Mouse (Mus musculus): ENCODE measurements around the gene Dock1.

Dock1 gene

DNA sequence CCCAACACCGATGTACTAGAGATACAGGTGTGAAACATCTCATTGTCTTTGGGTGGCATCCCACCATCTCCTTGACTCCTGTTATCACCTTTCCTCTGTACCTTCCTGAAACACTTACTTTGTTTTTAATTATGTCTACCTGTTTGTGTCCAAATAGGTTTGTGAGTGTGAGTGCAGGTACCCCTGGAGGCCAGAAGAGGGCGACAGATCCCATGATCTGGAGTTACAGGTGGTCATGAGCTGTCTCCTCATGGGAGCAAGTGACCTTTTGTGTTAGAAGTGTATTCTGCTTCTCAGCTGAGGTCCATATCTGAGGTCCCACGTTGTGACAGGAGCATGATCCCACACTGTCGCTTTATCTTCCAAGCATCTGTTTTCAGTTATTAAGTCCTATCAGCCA, 290.4 kb downstream of the Dock1 start:
- no peak for DNase-seq (ENCODE audit: low read depth)

DNA sequence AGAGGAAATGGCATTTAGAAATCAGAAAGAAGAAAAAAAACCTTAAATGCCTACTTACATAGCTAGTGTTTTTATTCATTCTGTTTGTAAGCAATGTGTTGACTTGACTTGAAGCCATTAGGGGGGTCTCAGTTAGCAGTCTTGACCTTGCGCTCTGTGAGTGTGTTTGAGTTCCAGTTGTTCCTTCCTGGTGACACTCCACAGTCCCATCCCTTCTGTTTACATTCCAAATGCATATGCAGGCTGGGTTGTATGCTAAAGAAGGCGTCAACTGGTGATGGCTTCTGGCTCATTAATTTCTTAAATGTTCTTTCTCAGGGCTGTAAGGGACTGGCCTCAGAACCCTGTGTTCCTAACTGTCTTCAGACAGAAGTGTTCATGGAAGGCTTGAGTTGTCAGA, 291.2 kb downstream of the Dock1 start:
- DNase-seq (ENCODE audit: low read depth) = no peak

DNA sequence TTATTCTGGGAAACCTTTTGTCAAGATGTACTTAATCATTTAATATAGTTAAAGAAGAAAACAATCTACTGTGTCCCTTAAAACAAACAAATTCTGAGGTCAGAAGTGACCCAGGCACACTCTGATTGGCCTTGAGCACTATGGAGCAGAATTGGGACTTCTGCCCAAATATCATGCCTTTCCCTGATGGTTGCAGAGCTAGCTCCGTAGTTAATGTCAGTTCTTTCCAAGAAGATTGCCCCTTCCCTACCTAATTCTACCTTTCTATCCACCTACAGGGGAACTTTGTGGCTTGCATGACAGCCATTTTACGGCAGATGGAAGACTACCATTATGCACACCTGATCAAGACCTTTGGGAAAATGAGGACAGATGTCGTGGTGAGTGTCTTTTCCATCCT, 319.8 kb downstream of the Dock1 start:
- no peak for DNase-seq (ENCODE audit: low read depth)

DNA sequence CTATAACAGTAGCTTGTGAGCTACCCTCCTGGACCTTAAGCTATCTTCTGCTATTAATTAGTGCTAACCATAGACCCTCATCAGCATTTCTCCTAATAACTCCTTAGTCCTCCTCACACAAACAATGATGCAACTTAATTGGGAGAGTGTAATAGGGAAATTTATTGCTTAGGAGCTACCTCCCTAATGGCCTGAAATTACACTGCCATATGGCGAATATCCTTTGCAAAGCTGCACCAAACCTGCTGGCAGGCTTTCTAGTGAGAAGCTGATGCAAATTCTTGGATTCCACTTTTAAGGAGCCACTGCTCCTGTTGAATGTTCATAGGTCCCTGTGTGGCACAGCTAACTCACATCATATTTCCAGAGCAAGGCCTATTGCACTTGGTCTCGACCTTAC, 320.5 kb downstream of the Dock1 start:
- DNase-seq (ENCODE audit: low read depth) = no peak

DNA sequence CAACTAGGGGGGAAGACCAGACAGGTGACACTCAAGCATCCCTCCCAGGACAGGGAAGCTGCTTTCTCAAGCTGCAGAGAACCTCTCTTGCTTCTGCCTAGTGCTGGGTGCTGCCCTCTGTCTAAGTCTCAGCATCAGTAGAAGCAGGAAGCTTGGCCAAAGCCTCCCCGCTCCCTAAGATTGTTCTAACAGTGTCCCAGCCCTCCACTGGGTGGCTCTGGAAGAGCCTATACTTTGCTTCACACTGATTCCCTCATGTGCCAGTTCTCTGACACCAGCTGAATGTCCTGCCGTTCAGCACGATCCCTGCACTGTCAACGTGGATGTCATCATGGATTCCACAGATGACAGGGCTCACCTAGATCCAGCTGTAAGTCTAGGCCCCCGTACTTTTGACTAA, 324.5 kb downstream of the Dock1 start:
- no peak for DNase-seq (ENCODE audit: low read depth)

DNA sequence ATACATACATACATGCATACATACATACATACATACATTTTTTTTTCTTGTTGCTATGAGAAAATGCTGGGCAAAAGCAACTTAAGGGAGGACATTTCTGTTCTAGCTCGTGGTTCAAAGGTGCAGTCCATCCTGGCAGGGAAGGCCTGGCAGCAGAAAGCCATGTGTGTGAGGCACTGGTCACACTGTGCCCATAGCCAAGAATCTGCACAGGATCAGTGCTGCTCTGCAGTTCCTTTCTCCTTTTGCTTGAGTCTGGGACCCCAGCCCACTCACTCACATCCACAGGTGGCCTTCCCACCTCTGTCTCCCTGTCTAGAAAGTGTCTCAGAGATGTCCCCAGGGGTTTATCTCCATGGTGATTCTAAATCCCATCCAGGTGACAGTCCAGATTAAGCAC, 331.8 kb downstream of the Dock1 start:
- DNase-seq (ENCODE audit: low read depth) = no peak

DNA sequence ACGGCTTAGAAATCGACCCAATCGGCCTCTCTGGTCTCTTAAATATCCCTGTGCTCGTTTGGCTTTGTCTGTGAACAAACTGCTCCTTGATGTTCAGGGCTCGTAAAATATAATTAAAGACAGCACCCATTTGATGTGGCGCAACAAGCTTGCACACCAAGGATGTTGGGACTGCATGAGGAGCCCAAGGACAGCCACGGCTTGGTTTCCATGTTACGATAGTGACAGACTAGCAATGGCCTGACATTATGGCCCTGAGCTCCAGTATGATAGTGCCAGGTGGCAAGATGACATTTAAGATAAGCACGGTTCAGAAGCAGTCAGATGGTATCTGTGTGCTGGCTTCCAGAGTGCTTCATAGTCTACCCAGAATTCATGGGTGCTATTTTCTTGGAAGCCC, 332.4 kb downstream of the Dock1 start:
- DNase-seq (ENCODE audit: low read depth) = no peak

DNA sequence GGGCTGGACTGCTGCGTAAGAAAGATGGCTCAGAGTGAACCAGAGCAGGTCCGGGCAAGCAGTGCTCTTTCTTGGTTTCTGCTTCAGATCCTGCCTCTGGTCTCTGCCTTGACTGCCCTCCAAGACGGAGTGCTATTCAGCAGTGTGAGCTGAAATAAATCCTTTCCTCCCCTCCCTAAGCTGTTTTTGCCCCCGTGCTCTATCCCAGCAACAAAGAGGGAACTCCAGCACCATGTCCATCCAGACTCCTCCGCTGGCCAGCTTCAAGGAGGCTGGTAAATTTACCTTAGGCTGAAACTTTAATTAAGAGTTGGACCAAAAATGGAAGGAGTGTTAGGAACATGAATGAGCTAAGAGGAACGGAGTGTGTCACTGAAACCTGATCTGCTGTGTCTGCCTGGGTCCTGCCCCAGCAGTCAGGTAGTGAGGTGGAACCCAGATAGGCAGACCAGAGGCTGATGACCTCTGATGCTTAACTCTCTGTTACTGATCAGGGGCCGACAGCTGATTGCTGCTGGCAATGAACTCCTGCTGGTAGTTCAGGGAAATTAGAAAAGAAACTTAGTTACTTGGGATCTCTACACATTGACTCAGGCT, 335.6 kb downstream of the Dock1 start:
- no peak for DNase-seq (ENCODE audit: low read depth)

DNA sequence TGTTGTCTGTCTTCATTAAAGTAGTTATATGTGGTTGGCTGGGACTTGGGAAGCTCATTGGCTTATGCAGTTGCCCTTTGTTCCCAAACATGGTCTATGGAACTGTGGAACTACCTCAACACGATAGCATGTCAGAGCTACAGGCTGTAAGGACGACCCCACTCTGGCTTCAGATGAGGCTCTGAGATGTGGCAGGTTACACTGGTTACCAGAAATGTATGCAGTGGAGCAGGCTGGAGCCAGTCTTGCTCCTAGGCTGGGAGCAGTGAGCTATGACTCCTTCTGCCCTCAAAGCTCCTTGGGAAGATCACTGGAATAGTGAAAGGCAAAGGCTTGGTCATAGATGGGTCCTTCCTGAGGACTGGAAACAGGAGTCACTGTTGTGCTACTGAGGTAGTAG, 337.6 kb downstream of the Dock1 start:
- no peak for DNase-seq (ENCODE audit: low read depth)

DNA sequence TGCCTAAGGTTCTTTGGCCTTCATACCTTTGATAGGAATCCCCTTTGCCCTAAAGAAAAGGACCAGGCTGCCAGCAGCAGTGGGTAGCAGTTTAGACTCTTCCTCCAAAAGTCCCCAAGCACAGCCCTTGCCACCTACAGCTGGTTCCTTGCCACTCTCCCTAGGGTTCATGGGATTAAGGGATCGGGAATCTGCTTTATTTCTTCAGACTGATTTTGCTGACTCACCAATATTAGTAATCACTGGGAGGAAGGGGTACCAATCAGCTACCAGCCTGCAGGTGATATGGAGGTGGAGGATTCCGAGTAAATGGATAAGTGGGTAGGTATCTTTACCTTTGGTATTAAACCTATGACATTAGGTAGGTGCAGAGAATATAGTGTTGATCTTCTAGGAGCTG, 340.5 kb downstream of the Dock1 start:
- no peak for DNase-seq (ENCODE audit: low read depth)

DNA sequence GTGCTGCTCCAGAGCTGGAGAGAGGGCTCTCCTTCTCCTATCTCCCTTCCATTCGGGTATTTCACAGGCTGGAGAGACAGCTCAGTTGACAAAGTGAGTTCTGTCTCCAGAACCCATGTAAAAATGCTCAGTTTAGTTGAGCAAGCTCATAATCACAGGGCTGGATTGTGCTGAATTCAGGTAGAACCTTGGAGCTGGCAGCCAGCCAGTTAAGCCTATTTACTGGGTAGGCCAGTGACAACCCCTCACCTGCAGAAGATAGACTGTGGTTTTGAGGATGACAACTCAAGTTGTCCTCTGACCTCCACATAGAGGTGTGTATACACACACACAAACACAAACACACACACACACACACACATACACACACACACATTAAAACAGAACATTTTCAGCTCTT, 347.1 kb downstream of the Dock1 start:
- DNase-seq (ENCODE audit: low read depth) = no peak

DNA sequence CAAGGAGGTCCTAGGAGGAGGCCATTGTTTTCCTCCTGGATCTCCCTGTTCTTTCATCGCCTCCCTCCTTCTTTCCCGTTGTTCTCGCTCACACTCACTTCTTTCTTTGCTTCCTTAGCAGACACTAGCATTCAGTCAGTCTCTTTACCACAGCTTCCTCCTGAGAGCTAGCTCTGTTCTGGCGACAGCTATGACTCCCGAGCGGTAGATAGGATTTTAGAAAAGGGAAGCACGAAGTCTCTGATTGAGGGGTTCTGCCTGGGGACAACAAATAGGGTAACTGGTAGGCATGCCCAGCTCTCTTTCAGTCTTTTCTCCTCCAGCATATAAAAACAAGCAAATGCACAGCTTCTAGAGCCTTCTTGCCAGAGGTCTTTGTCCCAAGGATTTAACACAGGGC, 350.3 kb downstream of the Dock1 start:
- no peak for DNase-seq (ENCODE audit: low read depth)

DNA sequence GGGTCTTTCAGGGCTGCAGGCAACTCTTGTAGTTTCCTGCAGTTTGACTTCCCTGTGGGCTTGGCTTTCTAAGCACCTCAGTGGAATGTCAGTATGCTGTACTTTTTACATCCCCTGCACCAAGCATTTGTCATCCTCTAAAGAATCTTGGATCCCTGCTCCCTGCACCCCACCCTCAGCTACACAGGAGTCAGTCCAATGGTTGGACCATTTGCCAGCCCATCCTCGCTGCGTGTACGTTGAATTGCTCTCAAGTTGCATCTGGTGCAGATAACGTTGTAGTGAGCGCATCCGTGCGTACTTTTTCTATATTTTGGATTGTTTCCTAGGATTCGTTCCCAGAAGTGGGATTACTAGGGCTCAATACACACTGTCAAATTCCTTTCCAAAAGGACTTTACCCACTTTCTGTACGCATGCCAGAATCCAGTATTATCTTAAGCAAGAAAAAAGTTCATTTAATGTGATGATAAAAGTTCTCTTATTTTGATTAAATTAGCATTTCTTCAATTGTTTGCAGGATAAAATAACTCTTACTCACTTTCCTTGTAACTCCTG, 351.2 kb downstream of the Dock1 start:
- no peak for DNase-seq (ENCODE audit: low read depth)

DNA sequence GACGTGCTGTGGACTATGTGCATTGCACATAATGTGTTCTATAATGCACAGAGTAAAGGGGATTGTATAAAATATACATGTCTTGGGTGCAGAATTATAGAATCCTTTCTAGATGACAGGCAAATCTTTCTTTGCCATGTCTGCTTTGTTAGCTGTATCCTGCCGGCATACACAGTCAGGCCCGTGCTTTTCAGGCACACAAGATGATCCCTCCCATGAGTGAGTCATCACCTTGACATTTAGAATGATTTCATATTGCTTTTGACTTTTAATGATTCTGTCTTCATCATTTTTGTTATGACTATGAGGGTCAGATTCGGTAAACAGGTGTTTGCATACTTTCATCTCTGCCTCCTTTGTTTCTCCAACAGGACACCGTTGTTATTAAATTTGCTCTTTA, 354.1 kb downstream of the Dock1 start:
- no peak for DNase-seq (ENCODE audit: low read depth)

DNA sequence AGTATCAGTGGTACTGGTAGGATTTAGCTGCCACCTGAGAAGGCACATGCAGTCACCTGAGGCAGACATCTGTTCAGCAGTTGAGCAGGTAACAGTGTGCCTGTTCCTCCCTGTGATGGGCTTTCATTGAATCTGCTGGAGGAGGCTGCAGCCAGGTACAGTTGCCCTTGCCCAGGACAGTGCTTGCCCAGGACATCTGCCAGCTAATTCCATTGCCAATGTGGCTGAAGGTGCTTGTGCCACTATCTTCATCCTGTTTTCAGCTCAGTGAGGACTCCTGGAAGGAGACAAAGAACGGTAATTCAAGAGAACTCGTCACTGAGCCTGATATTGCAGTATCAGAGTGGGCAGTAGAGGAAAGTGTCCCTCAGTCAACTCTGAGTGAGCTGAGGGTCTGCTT, 358.3 kb downstream of the Dock1 start:
- no peak for DNase-seq (ENCODE audit: low read depth)

DNA sequence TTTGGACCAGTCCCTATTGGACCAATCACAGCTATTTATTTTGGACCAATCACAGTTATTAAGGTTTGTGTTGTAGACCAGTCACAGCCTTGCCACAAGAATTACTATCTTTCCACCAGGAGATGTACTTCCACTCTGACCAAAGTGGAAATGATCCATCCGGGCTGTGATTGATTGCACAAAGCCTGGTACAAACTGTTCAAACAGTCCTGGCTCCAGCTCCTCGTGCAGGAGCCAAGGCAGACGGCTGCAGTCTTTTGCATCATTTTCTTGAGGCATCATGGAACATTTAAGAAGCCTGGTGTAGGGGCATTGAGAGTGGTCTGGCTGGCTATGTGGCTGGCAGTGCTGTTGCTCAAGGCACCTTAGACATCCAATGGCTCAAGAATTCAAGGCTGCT, 358.7 kb downstream of the Dock1 start:
- no peak for DNase-seq (ENCODE audit: low read depth)

DNA sequence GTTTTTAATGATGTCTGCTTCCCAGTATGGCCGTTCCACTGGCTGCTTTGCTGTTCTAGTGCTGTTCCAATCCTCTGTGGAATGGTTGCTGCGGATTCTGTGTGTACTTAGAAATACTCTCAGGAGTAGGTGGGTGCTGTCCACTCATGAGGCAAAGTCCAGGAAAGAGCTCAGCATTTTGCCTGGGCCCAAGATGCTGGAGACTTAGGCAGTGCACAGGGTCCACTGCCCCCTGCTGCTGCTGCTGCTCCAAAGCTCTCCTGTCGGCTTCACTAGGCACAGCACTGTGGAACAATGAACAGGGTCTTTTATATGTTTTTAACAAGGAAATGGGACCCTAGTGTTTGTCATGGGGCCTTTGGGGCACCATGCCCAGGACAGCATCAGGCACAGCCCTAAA, 361.0 kb downstream of the Dock1 start:
- no peak for DNase-seq (ENCODE audit: low read depth)

DNA sequence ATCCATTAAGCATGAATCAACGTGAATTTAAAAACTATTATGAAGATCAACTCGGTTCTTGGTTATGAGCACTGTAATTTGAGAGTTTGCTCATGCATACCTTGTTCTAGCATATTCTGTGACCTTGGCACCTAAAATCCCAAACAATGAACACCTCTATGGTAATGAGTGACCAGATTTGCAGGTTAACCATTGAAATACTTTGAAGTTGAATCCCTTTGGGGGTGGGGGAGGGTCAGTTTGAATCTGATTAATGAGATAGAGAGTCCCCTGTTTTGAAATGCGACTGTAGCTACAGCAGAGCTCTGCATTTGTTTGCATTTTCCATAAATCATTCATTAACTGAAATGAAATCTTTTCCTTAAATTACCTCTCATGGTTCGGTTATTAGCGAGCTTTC, 364.4 kb downstream of the Dock1 start:
- DNase-seq (ENCODE audit: low read depth) = no peak

DNA sequence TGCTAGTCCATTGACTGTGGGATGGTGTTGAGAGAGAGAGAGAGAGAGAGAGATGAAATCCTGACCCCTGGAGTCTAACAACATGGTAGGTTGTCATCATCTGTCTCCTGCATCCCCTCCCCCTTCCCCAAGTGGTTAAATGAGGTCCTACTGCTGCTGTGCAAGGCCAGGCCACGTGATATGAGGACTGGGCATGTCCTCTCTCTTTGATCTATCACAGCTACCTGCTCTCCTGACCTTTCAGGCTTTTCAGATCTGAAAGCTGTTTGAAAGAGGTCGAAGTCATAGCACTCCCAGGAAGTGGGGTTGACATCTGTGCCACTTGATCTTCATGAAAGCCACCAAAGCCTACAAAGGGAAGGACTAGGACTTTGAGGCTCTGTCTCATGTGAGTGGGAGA, 365.2 kb downstream of the Dock1 start:
- DNase-seq (ENCODE audit: low read depth) = no peak

DNA sequence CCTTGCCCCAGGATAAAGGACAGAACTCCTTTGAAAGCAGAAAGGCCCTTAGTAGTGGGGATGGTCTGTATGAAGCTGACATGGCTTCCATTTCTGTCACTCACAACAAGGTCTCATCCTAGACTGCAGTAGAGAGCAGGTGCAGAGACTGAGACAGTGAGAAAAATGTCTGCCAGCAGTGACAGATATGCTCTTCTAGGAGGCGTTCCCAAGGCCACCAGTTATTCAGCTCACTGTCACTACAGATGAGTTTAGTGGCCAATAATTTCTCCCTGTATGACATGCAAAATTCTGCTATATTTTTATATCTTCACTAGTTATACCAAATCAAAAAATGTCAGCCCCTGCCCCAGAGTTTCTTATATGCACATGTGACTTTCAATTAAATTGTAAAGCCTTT, 368.5 kb downstream of the Dock1 start:
- no peak for DNase-seq (ENCODE audit: low read depth)

DNA sequence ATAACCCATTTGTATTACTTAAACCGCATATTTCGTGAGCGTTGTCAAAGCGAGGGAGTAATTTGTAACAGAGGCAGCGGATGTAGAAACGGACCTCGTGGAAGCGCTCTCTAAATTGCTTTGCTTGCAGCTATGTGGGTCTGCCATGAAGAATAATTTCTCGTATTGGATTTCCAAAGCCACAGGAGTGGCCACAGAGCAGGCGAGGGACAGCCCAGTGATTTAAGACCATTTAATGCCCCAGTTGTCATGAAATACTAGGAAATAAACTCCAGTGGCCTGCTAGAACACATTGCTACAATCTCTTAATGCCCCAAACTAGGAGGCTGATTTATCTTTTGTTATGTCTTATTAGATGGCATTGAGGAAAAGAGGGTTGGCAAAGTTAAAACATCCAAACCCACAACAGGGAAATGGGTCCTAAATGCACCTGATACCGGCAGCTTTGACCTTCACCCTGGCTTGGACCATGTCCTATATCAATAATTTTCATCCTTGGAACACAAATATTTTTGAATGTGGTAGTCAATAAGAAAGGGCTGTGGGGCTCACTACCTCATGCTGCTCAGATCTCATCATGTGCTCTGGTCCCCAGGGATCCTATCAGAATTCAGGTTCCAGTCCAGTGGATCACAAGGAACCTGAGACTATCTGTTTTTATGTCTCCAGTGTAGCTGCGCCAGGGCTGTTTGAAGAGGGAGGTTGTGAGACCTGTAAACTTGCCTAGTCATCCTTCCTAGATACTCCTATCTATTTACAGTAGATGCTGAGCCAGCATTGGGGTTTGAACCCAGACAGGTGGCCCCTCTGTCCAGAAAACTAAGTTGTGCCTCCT, 373.7 kb downstream of the Dock1 start:
- DNase-seq (ENCODE audit: low read depth) = no peak

DNA sequence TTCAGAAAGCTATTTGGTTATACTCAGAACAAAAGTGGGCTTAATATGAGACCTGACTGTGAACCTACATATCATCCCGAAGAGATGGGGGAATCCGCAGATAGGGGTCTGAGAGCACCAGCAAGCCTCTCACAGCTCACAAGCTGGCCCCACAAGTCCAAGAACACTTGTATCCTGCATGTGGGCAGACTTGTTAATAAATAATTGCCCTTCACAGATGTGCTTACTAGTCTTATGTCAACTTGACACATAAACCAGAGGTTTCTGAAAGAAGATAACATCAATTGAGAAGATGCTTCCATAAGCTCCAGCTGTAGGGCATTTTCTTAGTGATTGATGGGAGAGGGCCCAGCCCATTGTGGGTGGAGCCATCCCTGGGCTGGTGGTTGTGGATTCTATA, 379.0 kb downstream of the Dock1 start:
- no peak for DNase-seq (ENCODE audit: low read depth)

DNA sequence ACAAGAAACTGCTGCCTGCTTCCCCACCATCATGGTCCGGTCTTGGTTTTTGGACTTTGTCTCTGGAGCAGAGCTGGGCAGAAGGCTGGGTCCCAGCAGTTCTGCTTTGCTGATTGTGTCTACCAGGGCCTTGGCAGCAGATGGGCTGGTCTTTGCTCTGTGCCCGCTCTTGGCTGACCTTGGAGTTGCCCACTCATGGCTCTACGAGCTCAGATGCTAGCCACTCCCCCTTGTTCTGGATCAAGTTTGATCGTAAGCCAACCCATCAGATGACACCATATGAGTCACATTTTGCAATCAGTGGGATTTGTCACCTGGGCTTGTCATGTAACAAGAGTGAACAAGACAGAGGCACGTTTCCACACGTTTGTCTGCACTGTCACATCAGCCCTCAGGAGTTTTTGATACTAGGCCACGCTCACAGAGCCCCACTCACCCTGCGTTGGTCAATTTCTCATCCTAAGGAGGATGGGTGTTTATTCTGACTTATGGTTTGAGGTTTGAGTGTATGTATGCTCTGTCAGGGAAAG, 382.8 kb downstream of the Dock1 start:
- DNase-seq (ENCODE audit: low read depth) = no peak

DNA sequence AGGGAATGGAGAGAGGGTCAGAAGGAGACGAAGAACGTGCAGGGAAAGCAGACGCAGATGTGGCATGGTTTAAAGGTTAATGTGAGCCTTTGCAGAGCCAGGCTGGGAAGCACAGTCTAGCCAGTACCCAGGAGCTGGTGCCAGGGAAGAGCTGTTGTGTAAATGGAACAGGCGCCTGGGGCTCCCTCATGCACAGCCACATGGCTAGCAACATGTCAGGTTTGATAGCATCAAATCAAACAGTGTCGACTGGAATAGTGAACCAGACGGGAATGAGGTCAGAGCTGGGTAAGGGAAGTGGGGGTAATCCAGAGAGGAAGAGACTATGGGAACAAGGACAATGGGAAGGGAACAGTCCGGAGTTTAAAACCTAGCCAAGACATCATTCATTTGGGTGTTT, 384.2 kb downstream of the Dock1 start:
- DNase-seq (ENCODE audit: low read depth) = no peak

All from fibroblast of lung, adult 2 months (primary cell).